Mouse (Mus musculus): ENCODE data around the gene Tpsg1. TPM values are rescaled to one million over a fixed set of nuclear protein-coding genes. Genes with fewer than 3 reads are reported as not detected.
A peak's percentile ranks its signal among the peaks of the same experiment; 100 is the strongest.

Tpsg1 gene
- total RNA-seq, 2 experiments from 2014 or later = not detected

- DNase-seq = peak in 1 of 2 experiments; percentile 36
- intact Hi-C loops (cut with DNase I) = no loop called here
Measured at GRCm38 (mm10) chr17:25406011-25406441, 37.0 kb downstream of the Tpsg1 start.

GRCm38 (mm10) chr17:25407352-25407751 lies 38.3 kb downstream of the Tpsg1 start:
- intact Hi-C loops (cut with DNase I) = no loop called here
- peak in 1 of 2 experiments; percentile 10 for DNase-seq

GRCm38 (mm10) chr17:25408302-25408999 lies 39.4 kb downstream of the Tpsg1 start:
- intact Hi-C loops (cut with DNase I) = no loop called here
- DNase-seq = no peak

DNA sequence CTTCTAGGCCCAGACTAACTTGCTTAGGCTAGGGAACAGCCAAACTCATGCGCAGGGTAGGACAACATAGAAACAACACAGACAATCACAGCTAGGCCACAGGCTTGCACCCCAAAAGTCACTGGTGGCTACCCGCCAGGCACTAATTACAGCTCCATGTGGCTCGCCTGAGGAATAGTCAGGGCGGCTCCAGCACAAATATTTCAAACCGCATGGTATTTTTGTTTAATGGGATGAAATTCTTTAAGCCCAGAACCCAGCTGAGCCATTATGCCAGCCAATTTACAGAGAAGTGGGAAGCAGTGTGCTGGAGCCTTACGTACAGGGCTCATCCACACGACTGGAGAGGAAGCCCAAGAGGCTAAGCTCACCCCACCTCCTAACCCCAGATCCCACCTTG lies 40.5 kb downstream of the Tpsg1 start:
- intact Hi-C loops (cut with DNase I) = no loop called here
- DNase-seq = no peak

GRCm38 (mm10) chr17:25410180-25410579 lies 41.1 kb downstream of the Tpsg1 start:
- no peak for DNase-seq
- intact Hi-C loops (cut with DNase I) = no loop called here

- DNase-seq = no peak
- intact Hi-C loops (cut with DNase I) = no loop called here
Measured at GRCm38 (mm10) chr17:25410786-25411185, 41.7 kb downstream of the Tpsg1 start.

- intact Hi-C loops (cut with DNase I) = no loop called here
- no peak for DNase-seq
Measured at GRCm38 (mm10) chr17:25411251-25411650, 42.2 kb downstream of the Tpsg1 start.

GRCm38 (mm10) chr17:25414209-25414608 lies 45.1 kb downstream of the Tpsg1 start:
- DNase-seq = peak; percentile 83 to 84
- intact Hi-C loops (cut with DNase I) = no loop called here

GRCm38 (mm10) chr17:25414917-25415316 lies 45.8 kb downstream of the Tpsg1 start:
- no peak for DNase-seq
- intact Hi-C loops (cut with DNase I) = no loop called here

DNA sequence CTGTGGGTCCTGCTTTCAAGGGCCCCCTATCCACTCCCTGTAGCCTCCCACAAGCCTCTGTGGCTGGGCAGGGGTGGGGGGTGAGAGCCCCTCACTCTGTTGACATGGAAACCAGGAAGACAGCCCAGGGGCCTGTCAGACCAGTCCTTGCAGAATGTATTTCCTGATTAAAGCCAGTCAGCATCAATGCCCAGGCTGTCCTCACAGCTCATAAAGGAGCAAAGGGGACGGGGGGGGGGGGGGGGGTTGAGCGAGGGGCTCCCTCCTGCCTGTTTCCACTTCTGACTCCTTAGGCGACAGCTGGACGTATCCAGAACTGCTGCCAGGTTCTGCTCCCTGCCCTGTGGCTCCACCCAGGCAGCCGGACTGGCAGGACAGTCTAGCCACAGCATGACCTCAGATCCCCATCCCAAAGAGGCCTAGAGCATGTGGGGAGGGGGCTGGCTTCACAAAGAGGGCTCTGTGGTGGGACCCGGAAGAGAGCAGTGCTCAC lies 46.4 kb downstream of the Tpsg1 start:
- DNase-seq = peak; percentile 45 to 50

GRCm38 (mm10) chr17:25416219-25416618 lies 47.1 kb downstream of the Tpsg1 start:
- DNase-seq = peak; percentile 49 to 62
- intact Hi-C loops (cut with DNase I) = no loop called here

More for the DNA sequence above, 46.4 kb downstream of the Tpsg1 start:
- intact Hi-C loops (cut with DNase I) = no loop called here

- intact Hi-C loops (cut with DNase I) = no loop called here
- DNase-seq = no peak
Measured at GRCm38 (mm10) chr17:25417990-25418389, 48.9 kb downstream of the Tpsg1 start.

DNA sequence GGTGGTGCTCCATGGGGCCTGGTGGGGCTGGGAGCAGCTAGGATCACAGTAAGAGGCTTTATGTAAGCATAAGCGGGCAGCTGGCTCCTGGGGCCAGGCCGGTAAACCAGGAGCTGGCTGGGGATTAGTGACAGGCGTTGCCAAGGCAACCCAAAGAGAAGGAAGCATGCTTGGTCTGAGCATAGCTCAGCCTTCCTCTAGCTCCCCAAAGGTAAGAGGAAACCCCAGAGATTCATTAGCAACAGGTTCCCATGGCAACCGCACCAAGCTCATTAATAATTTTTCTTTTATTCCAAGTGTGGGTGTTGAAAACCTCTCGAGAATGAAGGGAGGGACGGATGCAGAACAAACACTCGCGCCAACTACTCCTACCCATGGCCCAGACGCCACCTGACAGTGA lies 49.9 kb downstream of the Tpsg1 start:
- intact Hi-C loops (cut with DNase I) = no loop called here
- no peak for DNase-seq

DNA sequence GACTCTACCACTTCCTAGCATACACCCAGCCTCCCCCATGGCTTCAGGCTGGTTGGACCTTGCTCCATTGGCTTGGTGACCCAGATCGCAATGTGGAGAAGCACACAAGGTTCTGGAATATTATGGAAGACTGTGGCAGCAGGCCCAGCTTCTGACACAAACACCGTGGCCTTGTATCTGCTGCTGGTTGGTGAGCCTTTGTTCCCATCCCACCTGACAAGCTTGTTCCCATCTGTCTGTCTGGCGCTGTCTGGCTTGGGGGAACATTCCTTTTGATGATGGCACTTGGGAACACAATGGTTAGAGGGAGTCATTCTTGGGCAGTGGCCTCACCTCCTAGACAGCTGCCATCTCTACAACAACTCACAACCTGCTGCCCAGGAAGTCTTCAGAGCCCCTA lies 51.9 kb downstream of the Tpsg1 start:
- intact Hi-C loops (cut with DNase I) = no loop called here
- no peak for DNase-seq

Other genes starting within 250 kb of the Tpsg1 start
- gene Ptx4, start 248.5 kb upstream of the Tpsg1 start, total RNA-seq (2021) = 1 to 10 TPM; 1.9 to 4.6 TPM
- gene Clcn7, start 235.9 kb upstream of the Tpsg1 start, total RNA-seq (2021) = 10 to 100 TPM; 27.7 to 28.8 TPM
- under 1 TPM in 1 of 2 experiments, not detected in 1; 0.10 TPM for gene Ccdc154, start 206.8 kb upstream of the Tpsg1 start, total RNA-seq (2021)
- not detected for gene Gm38655, start 193.8 kb upstream of the Tpsg1 start, total RNA-seq (2021)
- gene BC003965, start 184.7 kb upstream of the Tpsg1 start, total RNA-seq (2021) = 10 to 100 TPM; 18.4 to 18.8 TPM
- 10 to 100 TPM in 1 of 2 experiments, 1 to 10 TPM in 1; 10.0 to 10.1 TPM for gene Unkl, start 180.9 kb upstream of the Tpsg1 start, total RNA-seq (2021)
- 10 to 100 TPM; 11.3 to 13.9 TPM for gene Gnptg, start 129.1 kb upstream of the Tpsg1 start, total RNA-seq (2021)
- 10 to 100 TPM; 12.7 to 13.8 TPM for gene Tsr3, start 129.1 kb upstream of the Tpsg1 start, total RNA-seq (2021)
- under 1 TPM; 0.27 to 0.34 TPM for gene Baiap3, start 112.9 kb upstream of the Tpsg1 start, total RNA-seq (2021)
- gene Ube2i, start 94.7 kb upstream of the Tpsg1 start, total RNA-seq (2021) = 100 to 1,000 TPM; 166 to 173 TPM
- 1 to 10 TPM; 1.3 to 2.1 TPM for gene Prss34, start 70.9 kb upstream of the Tpsg1 start, total RNA-seq (2021)
- not detected for gene Prss28, start 60.6 kb upstream of the Tpsg1 start, total RNA-seq (2021)
- not detected for gene Prss29, start 50.6 kb upstream of the Tpsg1 start, total RNA-seq (2021)
- 1 to 10 TPM; 2.3 to 2.4 TPM for gene Tpsab1, start 23.7 kb upstream of the Tpsg1 start, total RNA-seq (2021)
- 1 to 10 TPM; 6.0 to 6.7 TPM for gene Tpsb2, start 3.0 kb upstream of the Tpsg1 start, total RNA-seq (2021)
- 1 to 10 TPM; 7.9 to 8.4 TPM for gene Cacna1h, start 64.5 kb downstream of the Tpsg1 start, total RNA-seq (2021)
- gene Tekt4, start 85.3 kb downstream of the Tpsg1 start, total RNA-seq (2021) = not detected
- not detected for gene Sstr5, start 128.0 kb downstream of the Tpsg1 start, total RNA-seq (2021)
- gene Sox8, start 201.4 kb downstream of the Tpsg1 start, total RNA-seq (2021) = under 1 TPM; 0.72 to 0.93 TPM
- gene Lmf1, start 209.8 kb downstream of the Tpsg1 start, total RNA-seq (2021) = 10 to 100 TPM; 25.4 to 27.0 TPM

Data from heart, postnatal 10 days (tissue).